Mouse (Mus musculus) intestine, embryonic 15.5 days (tissue): ENCODE data around the gene Megf11. TPM values are rescaled to one million over a fixed set of nuclear protein-coding genes. Genes with fewer than 3 reads are reported as not detected.

Experiments
- ATAC-seq: fragments of 200-750 bp; cut with Nextera tagmentation; 2 replicates; pipeline ENCODE4 v1.8.0; 2017; ENCODE audit warnings: moderate TSS enrichment, moderate library complexity
- H3K27ac ChIP-seq: fragments of 300-500 bp; sonication (generic); 2 replicates; pipeline ENCODE4 v1.5.1; 2015; ENCODE audit warnings: mild to moderate bottlenecking, inconsistent platforms
- H3K27me3 ChIP-seq: fragments of 300-500 bp; sonication (generic); replicated peaks from 2 replicates; pipeline ENCODE4 v1.6.1; 2015; ENCODE audit warnings: inconsistent platforms
- H3K36me3 ChIP-seq: fragments of 300-500 bp; sonication (generic); 2 replicates; pipeline ENCODE4 v1.6.1; 2015; ENCODE audit warnings: inconsistent platforms
- H3K4me1 ChIP-seq: fragments of 300-500 bp; sonication (generic); replicated peaks from 2 replicates; pipeline ENCODE4 v1.6.1; 2015; ENCODE audit warnings: inconsistent platforms
- H3K4me2 ChIP-seq: fragments of 300-500 bp; sonication (generic); replicated peaks from 2 replicates; pipeline ENCODE4 v1.6.1; 2015; ENCODE audit warnings: mild to moderate bottlenecking, inconsistent platforms
- H3K4me3 ChIP-seq: fragments of 300-500 bp; sonication (generic); replicated peaks from 2 replicates; pipeline ENCODE4 v1.5.1; 2015; ENCODE audit warnings: inconsistent platforms
- H3K9ac ChIP-seq: fragments of 300-500 bp; sonication (generic); 2 replicates; pipeline ENCODE4 v1.6.1; 2015; ENCODE audit warnings: inconsistent platforms
- H3K9me3 ChIP-seq: fragments of 300-500 bp; sonication (generic); 2 replicates; pipeline ENCODE4 v1.6.1; 2016; ENCODE audit warnings: inconsistent platforms
- WGBS: fragments of 180-500 bp; shearing (Covaris S2); methylation state at CpG from one replicate; pipeline ENCODE4 v1.1.7; 2015; 5-methylcytosine and 5-hydroxymethylcytosine counted together
- polyA plus RNA-seq: library from polyadenylated mRNA; unstranded; fragments of >200 nt; fragmentation: Nextera tagmentation; extraction: Ambion mirVana; gene quantifications from 2 replicates; pipeline ENCODE4 v1.2.1, GENCODE M21; 2015

Gene Megf11
- polyA plus RNA-seq, 1 experiment from 2014 or later = 0.89 TPM

- Histone ChIP-seq H3K4me3 (no peak overlapping the region), H3K9ac (no peak overlapping the region), H3K27me3 (no peaks in the 10 kb centered on the region), H3K36me3 (no peaks in the 10 kb centered on the region), H3K4me1 (no peaks in the 10 kb centered on the region), H3K9me3 (no peaks in the 10 kb centered on the region), H3K4me2 (no peak overlapping the region), H3K27ac (no peak overlapping the region)
- WGBS = 83% methylated on average over 8 of the region's 8 CpGs
- ATAC-seq = no peak
Measured at GRCm38 (mm10) chr9:64402141-64402540, 16.7 kb downstream of the Megf11 start.

- Histone ChIP-seq H3K27ac (no peak overlapping the region), H3K4me2 (no peak overlapping the region), H3K27me3 (no peaks in the 10 kb centered on the region), H3K4me1 (no peaks in the 10 kb centered on the region), H3K4me3 (no peak overlapping the region), H3K9me3 (no peaks in the 10 kb centered on the region), H3K36me3 (no peaks in the 10 kb centered on the region), H3K9ac (no peak overlapping the region)
- WGBS = 78% methylated on average over 2 of the region's 2 CpGs
- no peak for ATAC-seq
Measured at GRCm38 (mm10) chr9:64406841-64407240, 21.4 kb downstream of the Megf11 start.

GRCm38 (mm10) chr9:64407390-64407970 lies 22.1 kb downstream of the Megf11 start:
- 80% methylated on average over 7 of the region's 7 CpGs for WGBS
- no peak overlapping the region for H3K9ac ChIP-seq
- H3K4me3 ChIP-seq = no peak overlapping the region
- no peaks in the 10 kb centered on the region for H3K4me1 ChIP-seq
- H3K27me3 ChIP-seq = no peaks in the 10 kb centered on the region
- H3K36me3 ChIP-seq = no peaks in the 10 kb centered on the region
- ATAC-seq = no peak
- no peak overlapping the region for H3K4me2 ChIP-seq
- no peaks in the 10 kb centered on the region for H3K9me3 ChIP-seq
- no peak overlapping the region for H3K27ac ChIP-seq

- Histone ChIP-seq H3K27me3 (no peaks in the 10 kb centered on the region), H3K4me1 (no peaks in the 10 kb centered on the region), H3K27ac (no peak overlapping the region), H3K4me3 (no peak overlapping the region), H3K36me3 (no peaks in the 10 kb centered on the region), H3K9ac (no peak overlapping the region), H3K4me2 (no peak overlapping the region), H3K9me3 (no peaks in the 10 kb centered on the region)
- WGBS = 65% methylated on average over 8 of the region's 8 CpGs
- no peak for ATAC-seq
Measured at GRCm38 (mm10) chr9:64408821-64409220, 23.4 kb downstream of the Megf11 start.

- Histone ChIP-seq H3K4me3 (no peak overlapping the region), H3K4me2 (no peak overlapping the region), H3K4me1 (no peaks in the 10 kb centered on the region), H3K27me3 (no peaks in the 10 kb centered on the region), H3K36me3 (no peaks in the 10 kb centered on the region), H3K27ac (no peak overlapping the region), H3K9ac (no peak overlapping the region), H3K9me3 (no peaks in the 10 kb centered on the region)
- 79% methylated on average over 3 of the region's 3 CpGs for WGBS
- no peak for ATAC-seq
Measured at GRCm38 (mm10) chr9:64420471-64420870, 35.0 kb downstream of the Megf11 start.

- Histone ChIP-seq H3K36me3 (no peaks in the 10 kb centered on the region), H3K4me1 (no peaks in the 10 kb centered on the region), H3K27ac (no peak overlapping the region), H3K9ac (no peak overlapping the region), H3K4me3 (no peak overlapping the region), H3K4me2 (no peak overlapping the region), H3K27me3 (no peaks in the 10 kb centered on the region), H3K9me3 (no peaks in the 10 kb centered on the region)
- ATAC-seq = no peak
- 80% methylated on average over 8 of the region's 8 CpGs for WGBS
Measured at GRCm38 (mm10) chr9:64421986-64422616, 36.7 kb downstream of the Megf11 start.

GRCm38 (mm10) chr9:64423912-64424311 lies 38.5 kb downstream of the Megf11 start:
- no peak for ATAC-seq
- no peaks in the 10 kb centered on the region for H3K36me3 ChIP-seq
- WGBS = 84% methylated on average over 1 of the region's 1 CpGs
- no peaks in the 10 kb centered on the region for H3K27me3 ChIP-seq
- no peak overlapping the region for H3K4me2 ChIP-seq
- H3K9ac ChIP-seq = no peak overlapping the region
- no peaks in the 10 kb centered on the region for H3K4me1 ChIP-seq
- H3K9me3 ChIP-seq = no peaks in the 10 kb centered on the region
- no peak overlapping the region for H3K27ac ChIP-seq
- H3K4me3 ChIP-seq = no peak overlapping the region

GRCm38 (mm10) chr9:64436121-64436520 lies 50.7 kb downstream of the Megf11 start:
- H3K27ac ChIP-seq = no peak overlapping the region
- H3K4me1 ChIP-seq = no peaks in the 10 kb centered on the region
- no peak overlapping the region for H3K9ac ChIP-seq
- no peak overlapping the region for H3K4me3 ChIP-seq
- WGBS = 84% methylated on average over 2 of the region's 2 CpGs
- no peaks in the 10 kb centered on the region for H3K27me3 ChIP-seq
- H3K9me3 ChIP-seq = no peaks in the 10 kb centered on the region
- no peaks in the 10 kb centered on the region for H3K36me3 ChIP-seq
- H3K4me2 ChIP-seq = no peak overlapping the region
- no peak for ATAC-seq

GRCm38 (mm10) chr9:64440101-64440500 lies 54.7 kb downstream of the Megf11 start:
- Histone ChIP-seq H3K4me1 (no peaks in the 10 kb centered on the region), H3K4me2 (no peak overlapping the region), H3K9me3 (no peaks in the 10 kb centered on the region), H3K27ac (no peak overlapping the region), H3K9ac (no peak overlapping the region), H3K4me3 (no peak overlapping the region), H3K36me3 (no peaks in the 10 kb centered on the region), H3K27me3 (no peaks in the 10 kb centered on the region)
- ATAC-seq = no peak
- WGBS = 78% methylated on average over 7 of the region's 7 CpGs

- Histone ChIP-seq H3K4me2 (no peak overlapping the region), H3K9ac (no peak overlapping the region), H3K27me3 (no peaks in the 10 kb centered on the region), H3K27ac (no peak overlapping the region), H3K4me1 (peaks cover 12% of the 10 kb centered on the region), H3K4me3 (no peak overlapping the region), H3K36me3 (no peaks in the 10 kb centered on the region), H3K9me3 (no peaks in the 10 kb centered on the region)
- 88% methylated on average over 1 of the region's 1 CpGs for WGBS
- no peak for ATAC-seq
Measured at GRCm38 (mm10) chr9:64445981-64446380, 60.6 kb downstream of the Megf11 start.

GRCm38 (mm10) chr9:64447070-64447469 lies 61.6 kb downstream of the Megf11 start:
- H3K9ac ChIP-seq = no peak overlapping the region

GRCm38 (mm10) chr9:64447522-64447921 lies 62.1 kb downstream of the Megf11 start:
- H3K9me3 ChIP-seq = no peaks in the 10 kb centered on the region
- WGBS = 27% methylated on average over 6 of the region's 6 CpGs
- H3K36me3 ChIP-seq = no peaks in the 10 kb centered on the region
- H3K27ac ChIP-seq = peak overlapping the region; percentile 18; the same call in 1 of the 2 replicates
- H3K27me3 ChIP-seq = no peaks in the 10 kb centered on the region
- peaks cover 12% of the 10 kb centered on the region for H3K4me1 ChIP-seq
- H3K9ac ChIP-seq = no peak overlapping the region
- peak; percentile 53 for ATAC-seq
- H3K4me2 ChIP-seq = 0 out of 2 replicates have a peak overlapping the region, but pooled peaks have one; percentile 15
- no peak overlapping the region for H3K4me3 ChIP-seq

More at GRCm38 (mm10) chr9:64447070-64447469, 61.6 kb downstream of the Megf11 start:
- Histone ChIP-seq H3K27ac (no peak overlapping the region), H3K4me1 (peaks cover 12% of the 10 kb centered on the region), H3K4me3 (no peak overlapping the region), H3K27me3 (no peaks in the 10 kb centered on the region), H3K9me3 (no peaks in the 10 kb centered on the region), H3K36me3 (no peaks in the 10 kb centered on the region), H3K4me2 (0 out of 2 replicates have a peak overlapping the region, but pooled peaks have one; percentile 15)
- 23% methylated on average over 6 of the region's 6 CpGs for WGBS
- ATAC-seq = peak; percentile 67

GRCm38 (mm10) chr9:64452769-64453168 lies 67.3 kb downstream of the Megf11 start:
- H3K27ac ChIP-seq = no peak overlapping the region
- 51% methylated on average over 5 of the region's 5 CpGs for WGBS
- H3K4me1 ChIP-seq = peaks cover 1% of the 10 kb centered on the region; the same call in 1 of the 2 replicates
- H3K9ac ChIP-seq = no peak overlapping the region
- no peak overlapping the region for H3K4me3 ChIP-seq
- H3K4me2 ChIP-seq = no peak overlapping the region
- peak; percentile 59; the same call in 1 of the 2 replicates for ATAC-seq
- no peaks in the 10 kb centered on the region for H3K9me3 ChIP-seq
- H3K36me3 ChIP-seq = no peaks in the 10 kb centered on the region
- H3K27me3 ChIP-seq = no peaks in the 10 kb centered on the region
